Mouse (Mus musculus): ENCODE data around the gene Ace.

The Ace gene

GRCm38 (mm10) chr11:105944770-105945672 is 22.7 kb upstream of the Ace start:
- DNase-seq (ENCODE audit: low spot score in 2 of 2) = peak; percentile 77 to 89

GRCm38 (mm10) chr11:105946694-105947154 is 21.0 kb upstream of the Ace start:
- DNase-seq (ENCODE audit: low spot score in 2 of 2) = no peak

GRCm38 (mm10) chr11:105948255-105948654 is 19.5 kb upstream of the Ace start:
- no peak for DNase-seq (ENCODE audit: low spot score in 2 of 2)

GRCm38 (mm10) chr11:105950519-105950918 is 17.2 kb upstream of the Ace start:
- no peak for DNase-seq (ENCODE audit: low spot score in 2 of 2)

- no peak for DNase-seq (ENCODE audit: low spot score in 2 of 2)
These were observed 16.1 kb upstream of the Ace start for GRCm38 (mm10) chr11:105951601-105952044.

- DNase-seq (ENCODE audit: low spot score in 2 of 2) = no peak
These were observed 15.6 kb upstream of the Ace start for GRCm38 (mm10) chr11:105952111-105952510.

GRCm38 (mm10) chr11:105952911-105953386 is 14.8 kb upstream of the Ace start, which contains the start of gene Cyb561:
TSS of gene Cyb561 (minus strand) at chr11:105953336.
- DNase-seq (ENCODE audit: low spot score in 2 of 2) = no peak

GRCm38 (mm10) chr11:105953402-105953801 is 14.3 kb upstream of the Ace start:
- DNase-seq (ENCODE audit: low spot score in 2 of 2) = peak; percentile 73 to 74

- DNase-seq (ENCODE audit: low spot score in 2 of 2) = no peak
These were observed 11.8 kb upstream of the Ace start for GRCm38 (mm10) chr11:105955815-105956430.

GRCm38 (mm10) chr11:105957501-105957900 is 10.2 kb upstream of the Ace start:
- no peak for DNase-seq (ENCODE audit: low spot score in 2 of 2)

- no peak for DNase-seq (ENCODE audit: low spot score in 2 of 2)
These were observed 9.2 kb upstream of the Ace start for GRCm38 (mm10) chr11:105958566-105958965.

GRCm38 (mm10) chr11:105959355-105959754 is 8.4 kb upstream of the Ace start:
- DNase-seq (ENCODE audit: low spot score in 2 of 2) = peak in 1 of 2 experiments; percentile 46

- no peak for DNase-seq (ENCODE audit: low spot score in 2 of 2)
These were observed 3.1 kb upstream of the Ace start for GRCm38 (mm10) chr11:105964691-105965090.

GRCm38 (mm10) chr11:105966288-105966687 is 1.5 kb upstream of the Ace start:
- no peak for DNase-seq (ENCODE audit: low spot score in 2 of 2)

GRCm38 (mm10) chr11:105968948-105969347 is 1.2 kb downstream of the Ace start:
- DNase-seq (ENCODE audit: low spot score in 2 of 2) = peak; percentile 26 to 32

GRCm38 (mm10) chr11:105969516-105969915 is 1.8 kb downstream of the Ace start:
- DNase-seq (ENCODE audit: low spot score in 2 of 2) = peak; percentile 70 to 72

GRCm38 (mm10) chr11:105974593-105974992 is 6.8 kb downstream of the Ace start:
- no peak for DNase-seq (ENCODE audit: low spot score in 2 of 2)

- no peak for DNase-seq (ENCODE audit: low spot score in 2 of 2)
These were observed 7.3 kb downstream of the Ace start for GRCm38 (mm10) chr11:105975050-105975449.

GRCm38 (mm10) chr11:105975636-105976035 is 7.9 kb downstream of the Ace start:
- DNase-seq (ENCODE audit: low spot score in 2 of 2) = no peak

GRCm38 (mm10) chr11:105978232-105978631 is 10.5 kb downstream of the Ace start:
- DNase-seq (ENCODE audit: low spot score in 2 of 2) = no peak

GRCm38 (mm10) chr11:105978634-105979033 is 10.9 kb downstream of the Ace start:
- DNase-seq (ENCODE audit: low spot score in 2 of 2) = no peak

GRCm38 (mm10) chr11:105984452-105984851 is 16.7 kb downstream of the Ace start:
- DNase-seq (ENCODE audit: low spot score in 2 of 2) = no peak

GRCm38 (mm10) chr11:105987446-105987845 is 19.7 kb downstream of the Ace start:
- DNase-seq (ENCODE audit: low spot score in 2 of 2) = no peak

Data from heart, adult 9 months (tissue).